Mouse (Mus musculus) gastrocnemius, postnatal 4 days (tissue): Measurements from ENCODE around the gene Eif4a1. TPM values are rescaled to one million over a fixed set of nuclear protein-coding genes. Genes with fewer than 3 reads are reported as not detected.
"Not testable (repeated sequence)": the region's sequence is repeated elsewhere in the genome, so short reads cannot be mapped to it uniquely, and the experiment has no call there.

Source experiments
- DNase-seq, 2 experiments: peaks; one replicate each; pipeline ENCODE4 v3.0.0; 2021 to 2022; ENCODE audit warnings: low spot score in 2 of 2, mixed read lengths in 2 of 2
- long read RNA-seq, 2 experiments: library from polyadenylated mRNA; stranded (forward); transcript quantifications; one replicate each; pipeline ENCODE4 v2.0.0; 2021
- total RNA-seq, 2 experiments: library from RNA; stranded (reverse); gene quantifications; 2 replicates each; pipeline ENCODE4 v1.2.3; 2021

The Eif4a1 gene
- 100 to 1,000 TPM; 295 to 317 TPM for total RNA-seq
- long read RNA-seq, experiment 1, transcript Eif4a1-213 (11 exons, 1,774 nt) = major isoform, 136 of 154 reads
- long read RNA-seq, experiment 1, partial matches to known transcripts = 15 of 154 reads
- long read RNA-seq, experiment 1, other reads (novel, unspliced or antisense) = 2 of 154 reads
- long read RNA-seq, experiment 2, transcript Eif4a1-213 (11 exons, 1,774 nt) = major isoform, 118 of 134 reads
- long read RNA-seq, experiment 2, partial matches to known transcripts = 7 of 134 reads
- long read RNA-seq, experiment 2, other reads (novel, unspliced or antisense) = 7 of 134 reads

DNA sequence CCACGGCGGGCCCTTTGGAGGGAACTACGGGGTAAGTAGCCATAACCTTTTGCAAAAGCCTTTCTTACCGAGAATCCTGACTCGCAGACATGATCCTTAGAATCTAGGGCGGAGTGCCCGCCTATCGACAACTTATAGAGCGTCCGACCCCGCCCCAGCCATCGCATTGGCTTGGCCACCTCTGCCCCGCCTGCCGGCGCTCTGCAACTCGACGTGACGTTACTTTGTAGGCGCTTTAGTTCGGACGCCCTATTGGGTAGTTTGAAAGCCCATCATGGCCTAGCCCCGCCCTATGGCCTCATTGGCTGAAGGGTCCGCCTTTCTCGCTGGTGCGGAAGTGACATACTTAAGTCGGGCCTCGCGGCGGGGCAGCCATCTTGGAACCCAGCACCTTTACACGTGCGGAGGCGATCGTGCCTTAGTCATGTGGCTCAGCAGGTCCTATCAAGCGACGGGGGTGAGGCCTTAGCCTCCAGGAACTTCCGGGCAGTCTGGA, at the start of gene Eif4a1:
Gene Eif4a1, minus strand, starts transcription at position 213 of the 496 bp plus-strand sequence.
- DNase-seq = peak; percentile 98 to 99

DNA sequence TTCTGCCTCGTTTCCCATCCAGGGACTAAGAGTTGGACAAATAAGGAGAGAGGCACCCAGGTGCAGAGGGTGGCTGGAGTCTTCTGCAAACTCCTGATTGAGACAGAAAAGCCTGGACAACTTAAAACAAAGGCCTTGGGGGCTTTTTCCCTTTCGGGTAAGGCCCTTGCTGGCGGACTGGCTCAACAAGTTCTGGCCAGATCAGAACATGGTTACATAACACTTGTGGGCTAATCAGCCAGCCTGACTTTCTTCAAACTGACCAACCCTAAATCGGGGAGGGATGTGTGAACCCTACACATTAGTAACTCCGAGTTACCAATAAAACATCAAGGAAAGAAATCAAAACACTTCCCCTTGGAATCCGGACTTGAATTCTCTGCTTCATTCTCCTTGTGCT, 48.6 kb upstream of the Eif4a1 start:
- no peak for DNase-seq

DNA sequence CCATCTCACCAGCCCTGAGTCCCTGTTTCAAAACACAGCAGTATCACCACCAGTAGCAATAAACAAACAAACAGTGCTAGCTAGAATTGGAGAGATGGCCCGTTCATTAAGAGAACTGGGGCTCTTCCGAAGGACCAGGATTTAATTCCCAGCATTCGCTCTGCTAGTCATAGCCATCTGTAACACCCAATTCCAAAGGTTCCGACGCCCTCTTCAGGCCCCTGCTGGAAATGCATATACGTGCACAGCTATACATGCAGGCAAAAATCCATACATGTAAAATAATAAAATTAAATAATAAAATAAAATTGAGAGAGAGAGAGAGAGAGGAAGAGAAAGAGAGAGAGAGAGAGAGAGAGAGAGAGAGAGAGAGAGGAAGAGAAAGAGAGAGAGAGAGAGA, 47.2 kb upstream of the Eif4a1 start:
- no peak for DNase-seq

DNA sequence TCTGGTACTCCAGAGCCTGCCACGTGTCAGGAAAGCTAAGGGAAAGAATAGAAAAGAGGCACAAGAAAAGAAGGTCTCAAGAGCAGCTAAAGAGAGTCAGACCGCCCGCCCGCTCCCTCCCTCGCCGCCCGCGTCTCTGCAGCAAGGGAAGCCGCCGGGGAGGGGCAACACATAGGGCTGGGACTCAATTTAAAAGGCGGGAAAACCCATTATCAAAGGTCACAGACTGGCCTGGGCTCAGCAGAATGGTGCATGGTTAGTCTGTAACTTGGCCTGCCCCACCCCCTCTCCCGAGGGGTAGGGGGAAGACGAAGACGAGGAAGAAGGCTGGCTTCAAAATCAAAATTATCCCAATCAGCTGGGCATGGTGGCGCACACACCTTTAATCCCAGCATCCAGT, 46.4 kb upstream of the Eif4a1 start:
- DNase-seq = no peak

DNA sequence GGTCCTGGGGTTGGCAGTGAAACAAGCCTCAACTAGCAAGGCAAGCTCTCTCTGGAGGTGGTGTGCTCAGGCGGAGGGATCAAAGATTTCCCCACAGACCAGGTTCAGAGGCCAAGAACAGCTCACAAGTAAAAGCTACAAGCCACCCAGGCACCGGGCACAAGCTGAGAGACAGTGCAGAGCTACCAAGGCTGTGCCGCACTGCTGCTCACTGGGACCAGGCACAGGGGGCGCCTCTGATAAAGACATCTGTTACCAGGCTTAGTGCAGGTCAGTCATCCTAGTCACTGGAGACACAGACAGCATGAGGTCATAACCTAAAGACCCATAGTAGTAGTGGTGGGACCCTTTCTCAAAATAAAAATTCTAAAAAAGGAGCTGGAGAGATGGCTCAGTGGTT, 44.7 kb upstream of the Eif4a1 start:
- no peak for DNase-seq

DNA sequence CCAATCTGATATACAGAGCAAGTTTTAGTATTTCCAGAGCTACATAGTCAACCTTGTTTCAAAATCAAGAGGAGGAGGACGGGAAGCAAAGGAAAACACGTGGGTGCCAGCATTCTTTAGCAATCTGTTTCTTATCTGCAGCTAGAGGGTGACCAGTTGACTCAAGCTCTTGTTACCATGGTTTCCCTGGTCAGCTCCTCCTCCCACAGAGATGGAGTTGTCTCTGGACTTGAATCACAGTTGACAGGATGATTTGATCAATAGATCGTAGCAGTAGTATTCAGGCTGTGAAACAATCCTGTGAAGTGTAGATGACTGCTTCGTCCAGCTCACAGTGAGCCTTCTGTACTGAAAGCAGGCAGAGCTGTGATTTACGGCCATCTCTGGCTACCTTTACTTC, 43.7 kb upstream of the Eif4a1 start:
- DNase-seq = no peak

DNA sequence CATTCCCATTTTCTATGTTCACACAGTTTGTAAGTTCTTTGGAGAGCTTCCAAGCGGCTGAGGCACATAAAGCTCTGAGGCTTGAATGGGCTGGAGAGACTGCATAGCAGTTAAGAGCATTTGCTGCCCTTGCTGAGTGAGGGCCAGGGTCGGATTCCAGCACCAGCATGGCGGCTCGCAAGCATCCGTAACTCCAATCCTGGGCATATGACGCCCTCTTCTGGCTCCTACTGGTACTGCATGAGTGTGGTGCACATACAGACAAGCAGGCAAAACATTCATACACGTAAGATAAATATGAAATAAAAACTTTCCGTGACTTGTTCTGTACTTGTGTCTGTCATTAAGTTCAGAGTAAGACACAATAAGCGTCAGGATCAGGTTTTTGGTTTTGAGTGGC, 43.3 kb upstream of the Eif4a1 start:
- peak in 1 of 2 experiments; percentile 22 for DNase-seq

DNA sequence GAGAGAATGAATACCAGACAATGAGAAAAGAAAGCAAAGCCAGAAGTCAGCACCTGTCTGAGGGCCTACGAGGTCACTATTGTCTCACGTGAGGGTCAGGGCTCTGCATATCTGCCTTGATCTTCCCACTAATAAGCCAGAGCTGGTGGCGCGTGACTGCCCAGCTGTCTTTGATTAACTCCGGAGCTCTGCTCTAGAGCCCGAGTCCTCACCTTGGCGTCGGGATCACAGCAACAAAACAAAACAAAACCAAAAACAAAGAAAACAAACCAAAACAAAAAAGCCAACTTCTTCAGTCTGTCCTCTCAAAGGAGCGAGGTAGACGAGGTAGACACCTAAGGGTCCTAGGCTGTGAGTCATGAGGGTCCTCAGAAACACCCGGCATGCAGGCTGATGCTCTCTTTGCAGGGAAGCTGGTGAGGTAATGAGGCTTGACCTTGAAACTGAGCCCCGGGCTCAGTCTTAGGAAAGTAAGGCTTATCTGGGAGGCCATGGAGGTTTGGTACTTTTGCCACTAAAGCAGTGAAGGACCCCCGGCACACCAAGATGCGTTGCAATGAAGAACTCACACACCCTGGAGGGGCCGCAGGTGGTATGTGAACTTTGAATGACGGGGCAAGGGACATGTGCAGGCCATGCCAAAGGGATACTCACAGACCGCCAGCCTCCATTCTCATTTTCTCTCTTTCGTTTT, 42.6 kb upstream of the Eif4a1 start:
- DNase-seq = no peak

DNA sequence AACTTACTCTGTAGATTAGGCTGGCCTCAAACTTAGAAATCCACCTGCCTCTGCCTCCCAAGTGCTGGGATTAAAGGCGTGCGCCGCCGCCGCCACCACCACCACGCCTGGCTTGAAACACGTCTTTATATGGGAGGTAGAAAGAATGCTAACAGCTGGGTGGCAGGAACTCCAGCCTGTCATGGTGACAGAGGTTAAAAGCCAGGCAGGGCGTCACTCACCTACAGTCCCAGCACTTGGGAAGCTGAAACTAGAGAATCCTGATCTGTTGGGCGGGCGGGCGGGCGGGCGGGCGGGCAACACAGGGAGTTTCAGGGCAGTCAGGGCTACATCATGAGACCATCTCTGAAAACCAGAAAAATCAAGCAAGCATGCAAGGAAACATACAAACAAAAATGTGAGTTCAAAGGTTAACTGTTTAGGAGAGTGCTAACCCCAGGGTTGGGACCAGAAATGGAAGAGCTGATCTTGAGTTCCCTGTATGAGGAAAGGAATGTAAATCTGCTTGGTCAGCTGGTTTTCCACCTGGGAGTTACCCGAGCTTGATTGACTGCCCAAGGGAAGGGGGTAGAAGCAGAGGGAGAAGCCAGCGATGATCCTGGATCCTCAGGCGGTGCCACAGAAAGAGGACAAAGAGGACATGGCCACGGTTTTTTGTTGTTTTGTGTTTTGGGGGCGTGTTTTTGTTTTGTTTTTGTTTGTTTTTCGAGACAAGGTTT, 40.9 kb upstream of the Eif4a1 start:
- no peak for DNase-seq

DNA sequence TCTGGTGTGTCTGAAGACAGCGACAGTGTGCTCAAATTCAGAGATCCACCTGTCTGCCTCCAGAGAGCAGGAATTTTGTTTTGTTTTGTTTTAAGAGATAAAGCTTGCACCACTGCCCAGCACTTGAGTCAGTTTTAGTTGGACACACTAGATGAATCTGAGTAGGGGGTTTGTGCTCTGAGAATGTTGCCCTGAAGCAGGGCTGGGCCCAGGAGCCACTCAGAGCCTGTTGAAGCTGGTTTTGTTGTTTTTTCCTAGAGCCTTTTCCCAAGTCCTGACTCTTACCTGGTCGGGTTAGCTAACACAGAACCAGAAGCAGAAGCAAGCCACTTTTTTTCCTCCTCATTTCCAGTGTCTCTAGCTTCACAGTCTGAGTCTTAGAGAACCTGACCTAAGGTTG, 38.9 kb upstream of the Eif4a1 start:
- DNase-seq = no peak

DNA sequence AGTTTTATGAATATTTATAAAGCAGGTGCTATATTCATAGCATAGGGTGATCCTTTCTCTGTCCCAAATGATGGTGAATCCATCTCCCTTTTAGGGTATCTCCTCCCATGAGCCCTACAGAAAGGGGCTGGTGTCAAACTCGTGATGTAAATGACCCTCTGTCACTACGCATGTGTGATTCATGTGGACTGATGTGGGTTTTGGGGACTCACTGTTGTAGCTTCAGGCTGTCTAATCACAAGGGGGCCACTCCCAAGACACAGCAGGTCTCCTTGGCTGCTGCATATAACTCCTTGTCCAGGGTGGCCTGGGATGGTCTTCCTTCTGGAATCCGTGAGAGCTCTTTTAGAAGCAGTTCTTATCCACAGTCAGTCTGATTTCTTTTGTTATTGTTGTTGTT, 38.2 kb upstream of the Eif4a1 start:
- DNase-seq = no peak

DNA sequence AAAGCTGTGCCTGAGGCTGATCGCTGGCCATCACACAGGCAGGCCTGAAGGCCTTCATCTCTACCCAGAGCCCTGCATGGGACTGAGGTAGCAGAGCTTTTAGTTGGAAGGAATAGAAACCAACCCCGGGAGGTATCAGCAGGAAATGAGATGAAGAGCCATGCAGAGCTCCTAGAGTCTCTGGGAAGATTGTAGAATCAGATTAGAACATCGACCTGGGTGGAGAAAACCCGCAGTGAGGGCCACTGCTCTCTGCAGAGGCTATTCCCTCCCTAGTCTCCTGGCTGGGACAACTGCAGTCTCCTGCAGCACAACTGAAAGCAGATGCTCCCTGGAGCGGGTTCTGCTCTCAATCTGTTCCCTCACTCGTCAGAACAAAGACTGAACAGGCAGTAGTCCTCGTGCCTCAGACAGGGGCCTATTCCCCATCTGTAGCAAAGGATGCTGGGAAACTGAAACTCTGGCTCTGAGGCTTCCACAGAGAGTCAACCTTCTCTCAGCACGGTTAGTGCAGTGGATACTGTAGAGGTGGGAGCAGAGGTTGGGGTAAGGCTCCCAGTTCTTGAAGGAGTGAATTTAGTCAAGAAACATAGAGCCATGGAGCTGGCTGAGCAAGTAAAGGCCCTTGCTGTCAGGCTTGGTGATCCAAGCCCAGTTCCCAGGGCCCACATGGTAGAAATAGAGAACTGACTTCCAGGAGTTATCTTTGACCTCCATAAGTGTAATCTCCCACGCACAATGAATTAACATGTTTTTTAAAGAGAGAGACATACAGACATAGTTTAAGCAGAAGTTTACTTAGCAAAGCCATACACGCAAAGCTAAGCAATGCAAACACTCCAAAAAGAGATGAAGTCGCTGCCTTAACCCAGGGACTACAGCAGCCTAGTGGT, 37.6 kb upstream of the Eif4a1 start:
- no peak for DNase-seq

DNA sequence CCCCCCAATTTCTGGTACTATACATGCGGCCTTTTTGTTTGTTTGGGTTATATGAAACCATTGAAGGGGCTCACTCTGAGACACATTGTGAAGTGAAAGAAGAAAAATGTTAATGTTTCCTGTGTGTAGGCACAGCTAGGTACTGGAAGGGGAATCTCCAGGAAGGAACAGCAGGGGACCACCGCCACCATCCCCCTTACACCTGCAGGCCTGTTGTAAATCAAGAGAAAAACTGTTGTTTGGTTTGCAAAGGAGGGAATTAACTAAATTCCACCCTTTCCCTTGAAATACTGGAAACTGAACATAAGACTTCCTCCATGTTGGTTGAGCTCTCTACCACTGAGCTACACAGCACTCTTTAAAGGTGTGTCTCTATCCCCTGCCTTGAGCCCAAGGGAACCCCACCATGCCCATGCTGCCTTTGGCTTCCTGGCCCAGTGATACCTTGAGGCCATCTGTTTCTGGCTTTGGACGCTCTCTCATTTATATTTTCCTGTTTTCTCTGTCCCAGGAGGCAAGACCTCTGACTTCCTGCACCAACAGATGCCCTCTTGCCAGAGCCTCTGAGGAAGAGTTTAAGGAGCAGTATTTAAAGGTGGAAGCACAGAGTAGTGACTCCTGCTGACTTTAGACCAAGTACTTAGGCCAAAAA, 36.5 kb upstream of the Eif4a1 start:
- DNase-seq = no peak

DNA sequence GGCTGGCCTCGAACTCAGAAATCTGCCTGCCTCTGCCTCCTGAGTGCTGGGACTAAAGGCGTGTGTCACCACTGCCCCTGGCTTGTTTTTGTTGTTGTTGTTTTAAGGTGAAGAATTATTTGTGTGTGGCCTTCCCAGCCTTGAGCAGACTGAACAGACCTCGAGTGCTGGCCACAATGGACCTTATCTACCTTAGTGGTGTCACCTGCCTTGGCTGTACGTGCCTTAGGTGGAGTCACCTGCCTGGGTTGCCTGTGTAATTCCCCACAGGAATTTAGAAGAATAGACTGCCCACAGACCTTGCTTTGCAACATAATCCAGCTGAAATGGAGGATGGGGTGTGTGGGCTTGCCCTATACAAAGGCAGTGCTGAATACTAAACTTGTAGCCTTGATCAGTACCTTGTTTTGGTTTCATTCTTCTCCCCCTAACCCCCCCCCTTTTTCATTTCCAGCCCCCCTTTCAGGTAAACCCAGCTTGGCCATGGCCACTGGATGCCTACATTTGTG, 35.7 kb upstream of the Eif4a1 start:
- no peak for DNase-seq

DNA sequence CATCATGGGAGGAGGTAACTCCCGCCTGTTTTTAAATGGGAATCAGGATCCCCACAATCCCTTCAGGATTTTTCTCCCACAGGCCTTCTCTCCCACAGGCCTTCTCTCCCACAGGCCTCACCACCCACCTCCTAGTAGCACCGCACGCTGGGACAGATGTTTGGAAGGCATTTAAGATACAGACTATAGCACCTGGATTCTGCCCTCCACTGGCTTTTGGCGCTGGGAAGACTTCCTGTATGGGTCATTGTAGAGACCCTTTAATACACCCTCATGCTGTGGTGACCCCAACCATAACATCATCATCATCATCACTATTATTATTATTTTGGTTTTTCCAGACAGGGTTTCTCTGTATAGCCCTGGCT, 35.2 kb upstream of the Eif4a1 start:
- no peak for DNase-seq

DNA sequence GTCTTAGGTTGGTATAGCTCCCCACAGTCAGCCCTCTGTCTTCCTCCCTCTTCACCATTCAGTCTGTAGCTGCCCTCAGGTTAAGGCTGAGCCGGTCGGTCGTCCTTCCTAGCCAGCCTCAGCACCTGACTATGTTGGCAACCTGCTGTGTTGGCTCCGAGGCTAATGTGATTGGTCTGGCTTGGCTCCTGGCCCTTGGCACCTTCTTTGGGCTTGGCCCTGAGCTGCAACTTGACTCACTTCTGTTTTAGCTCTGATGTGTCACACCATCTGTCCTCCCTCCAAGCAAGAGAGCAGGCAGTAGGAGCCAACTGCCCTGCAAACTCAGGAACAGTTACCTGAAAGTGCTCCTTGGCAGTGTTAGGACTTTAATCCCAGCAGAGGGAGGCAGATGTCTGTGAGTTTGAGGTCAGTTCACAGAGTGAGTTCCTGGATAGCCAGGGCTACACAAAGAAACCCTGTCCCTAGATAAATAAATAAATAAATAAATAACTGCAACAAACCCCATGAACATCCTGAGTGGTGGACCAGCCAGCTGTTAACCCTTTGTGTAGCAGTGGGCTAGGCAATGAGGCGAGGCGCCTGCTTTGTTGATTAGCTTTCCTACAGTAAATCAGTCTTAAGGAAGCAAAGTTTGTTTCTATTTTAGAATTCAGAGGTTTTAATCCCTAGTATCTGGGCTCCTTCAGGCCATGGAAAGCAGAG, 34.7 kb upstream of the Eif4a1 start:
- peak in 1 of 2 experiments; percentile 62 for DNase-seq

DNA sequence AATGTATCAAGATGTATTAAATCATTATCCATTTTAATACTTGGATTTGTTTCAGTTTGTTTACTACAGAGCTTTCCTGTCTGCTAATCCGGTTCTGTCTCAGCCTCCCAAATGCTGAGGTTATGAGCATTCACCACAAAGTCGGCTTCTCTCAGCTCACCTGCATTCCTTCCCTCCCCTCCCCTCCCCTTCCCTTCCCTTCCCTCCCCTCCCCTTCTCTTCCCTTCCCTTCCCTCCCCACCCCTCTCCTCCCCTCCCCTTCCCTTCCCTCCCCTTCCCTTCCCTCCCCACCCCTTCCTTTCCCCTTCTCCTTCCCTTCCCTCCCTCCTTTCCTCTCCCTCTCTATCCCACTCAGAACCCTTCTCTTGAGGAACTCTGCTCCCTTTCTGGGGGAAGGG, 32.4 kb upstream of the Eif4a1 start:
- DNase-seq = no peak

DNA sequence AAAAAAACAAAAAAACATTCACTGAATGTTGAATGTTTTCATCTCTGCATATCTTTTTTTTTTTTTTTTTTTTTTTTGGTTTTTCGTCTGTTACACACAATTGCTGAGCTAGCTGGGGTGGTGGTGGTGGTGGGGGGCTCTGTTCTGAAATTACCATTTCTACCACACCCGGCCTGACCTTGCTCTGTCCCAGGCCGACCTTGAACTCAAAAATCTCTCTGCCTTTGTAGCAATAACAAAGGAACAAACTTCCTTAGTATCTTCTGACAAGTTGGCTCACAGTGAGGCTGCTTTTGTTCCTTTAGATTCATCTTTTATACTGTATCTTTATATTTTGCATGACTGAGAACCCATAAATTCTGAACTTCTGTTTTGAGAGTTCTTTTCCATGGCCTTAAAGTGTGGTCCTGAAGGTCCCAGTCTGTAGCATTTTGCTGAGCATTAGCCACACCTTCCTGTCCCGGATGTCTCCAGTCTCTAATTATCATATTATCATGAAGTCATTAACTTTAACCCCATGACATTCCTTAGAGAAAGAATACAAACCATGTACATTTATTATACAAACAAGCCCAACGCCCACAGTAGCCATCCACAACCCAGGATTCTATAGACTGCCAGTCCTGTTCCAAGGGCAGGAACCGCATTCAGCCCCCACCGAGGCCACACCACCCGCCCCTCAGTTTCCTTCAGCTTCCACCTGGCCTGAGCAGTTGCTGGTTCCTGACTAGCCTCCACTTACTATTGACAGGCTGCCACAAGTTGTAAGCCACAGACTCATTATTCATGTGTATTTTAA, 31.8 kb upstream of the Eif4a1 start:
- DNase-seq = no peak

DNA sequence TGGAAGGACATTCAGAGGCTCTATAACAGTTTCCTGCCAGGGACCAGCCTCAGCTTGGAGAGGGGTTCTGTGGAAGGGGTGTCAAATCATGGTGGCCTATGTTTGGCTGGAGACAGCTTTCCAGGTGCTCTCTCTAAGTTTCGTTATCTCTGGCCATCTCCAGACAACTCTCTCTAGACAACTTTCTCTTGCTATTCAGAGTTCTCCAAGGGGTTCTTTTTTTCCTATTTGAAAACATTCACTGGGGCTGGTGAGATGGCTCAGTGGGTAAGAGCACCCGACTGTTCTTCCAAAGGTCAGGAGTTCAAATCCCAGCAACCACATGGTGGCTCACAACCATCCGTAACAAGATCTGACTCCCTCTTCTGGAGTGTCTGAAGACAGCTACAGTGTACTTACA, 31.2 kb upstream of the Eif4a1 start:
- not testable (repeated sequence) for DNase-seq
